Mouse (Mus musculus): Measurements from ENCODE around the gene Cd2.

DNA sequence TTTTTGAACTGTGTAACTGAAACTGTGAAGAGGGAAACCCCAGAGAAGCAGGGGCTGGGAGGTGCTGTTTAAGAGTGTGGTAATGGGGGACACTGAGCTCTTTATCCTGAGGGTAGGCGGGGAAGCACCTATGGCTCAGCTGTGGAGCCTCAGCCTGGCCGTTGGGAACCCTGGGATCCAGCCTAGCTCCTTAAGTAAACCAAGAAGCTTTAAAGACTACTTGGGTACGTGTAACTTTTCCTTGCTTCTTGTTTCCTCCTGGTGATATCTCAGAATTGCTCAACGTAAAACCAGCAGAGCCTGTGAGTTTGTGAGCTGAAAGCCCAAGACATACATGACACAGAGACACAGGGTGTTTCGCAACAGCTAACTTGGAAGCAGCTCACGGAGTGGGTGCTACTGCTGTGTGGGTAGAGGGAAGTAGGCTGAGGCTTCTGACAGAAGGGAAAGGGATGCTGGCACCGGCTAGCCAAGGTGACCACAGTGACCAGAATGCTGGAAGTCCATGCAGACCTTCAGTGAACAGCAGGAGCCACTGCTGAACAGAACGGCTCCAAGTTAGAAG, 5.9 kb upstream of the Cd2 start:
- no peak for TF ChIP-seq POLR2A (IDR thresholded peaks at IDR 0.05; ENCODE audit: borderline replicate concordance, insufficient read depth, low read length)
- TF ChIP-seq CTCF (IDR thresholded peaks at IDR 0.05; ENCODE audit: borderline replicate concordance, insufficient read depth, low read depth, low read length): no peak

Data from cerebellum, adult 2 months (tissue).